In genomic region chr5:103355372-103356300, GRCm38 (mm10) we compare ENCODE assay signal across 8 mouse cellular contexts.
DNase-seq lines count a peak whose midpoint lies in the region; ATAC-seq and TF ChIP-seq lines count a peak whose summit lies in the region.

No protein-coding gene starts in this region.

- no peak overlapping the region for H3K4me3 ChIP-seq in bone marrow macrophage, adult 2 months (ENCODE audit: insufficient read depth, low read length)
- H3K4me3 ChIP-seq in forebrain, embryonic 13.5 days = peak overlapping the region; percentile 14
- peak overlapping the region; percentile 14; the same call in 1 of the 2 replicates for H3K4me3 ChIP-seq in hindbrain, embryonic 14.5 days (replicated peaks; ENCODE audit: low read length)
- peak overlapping the region; percentile 19 for H3K4me3 ChIP-seq in limb, embryonic 12.5 days (replicated peaks)
- H3K4me3 ChIP-seq in myocyte = no peak overlapping the region

- TF ChIP-seq CTCF in bone marrow macrophage, adult 2 months (IDR thresholded peaks at IDR 0.05; ENCODE audit: low read depth, low read length) = peak; percentile 53; the same call in 1 of the 2 replicates

- no peaks in the 10 kb centered on the region for H3K4me1 ChIP-seq in bone marrow macrophage, adult 2 months (ENCODE audit: control insufficient read depth, insufficient read depth, low read length)
- H3K4me1 ChIP-seq in forebrain, embryonic 13.5 days = peaks cover 3% of the 10 kb centered on the region; the same call in 1 of the 2 replicates
- no peaks in the 10 kb centered on the region for H3K4me1 ChIP-seq in hindbrain, embryonic 14.5 days (replicated peaks; ENCODE audit: control insufficient read depth, insufficient read depth, low read length)
- H3K4me1 ChIP-seq in limb, embryonic 12.5 days (replicated peaks) = no peaks in the 10 kb centered on the region

- no peak for ATAC-seq in forebrain, embryonic 13.5 days
- ATAC-seq in hindbrain, embryonic 14.5 days (ENCODE audit: low FRiP score) = peak; percentile 43; the same call in 1 of the 2 replicates
- no peak for ATAC-seq in limb, embryonic 12.5 days (ENCODE audit: insufficient number of reproducible peaks, insufficient read depth, low FRiP score, low TSS enrichment, low read depth)

- WGBS in forebrain, embryonic 13.5 days = 29% methylated on average over 21 of the region's 21 CpGs
- 8% methylated on average over 21 of the region's 21 CpGs for WGBS in hindbrain, embryonic 14.5 days
- WGBS in limb, embryonic 12.5 days = 46% methylated on average over 21 of the region's 21 CpGs

- peak; percentile 54 to 72 for DNase-seq in right cerebral cortex, postnatal 10 days (ENCODE audit: low spot score in 2 of 2)
- DNase-seq in right cerebral cortex, postnatal 14 days = no peak
- peak; percentile 92 for DNase-seq in hindbrain, embryonic 14.5 days (ENCODE audit: low spot score)
- no peak for DNase-seq in spleen, adult 18-20 months

- no peak for TF ChIP-seq POLR2A in bone marrow macrophage, adult 2 months (IDR thresholded peaks at IDR 0.05; ENCODE audit: borderline replicate concordance, low read depth, low read length)
- TF ChIP-seq POLR2A in myocyte (IDR thresholded peaks at IDR 0.05; ENCODE audit: insufficient read length, low read depth) = no peak

- no peaks in the 10 kb centered on the region for H3K36me3 ChIP-seq in forebrain, embryonic 13.5 days (ENCODE audit: poor library complexity, severe bottlenecking)
- no peaks in the 10 kb centered on the region for H3K36me3 ChIP-seq in hindbrain, embryonic 14.5 days (replicated peaks; ENCODE audit: control insufficient read depth, insufficient read depth)
- no peaks in the 10 kb centered on the region for H3K36me3 ChIP-seq in limb, embryonic 12.5 days
- H3K36me3 ChIP-seq in myocyte (ENCODE audit: control insufficient read depth, insufficient read depth) = no peaks in the 10 kb centered on the region

- no peak overlapping the region for H3K9ac ChIP-seq in forebrain, embryonic 13.5 days
- peak overlapping the region; percentile 29 for H3K9ac ChIP-seq in hindbrain, embryonic 14.5 days
- no peak overlapping the region; the same call in 1 of the 2 replicates for H3K9ac ChIP-seq in limb, embryonic 12.5 days (replicated peaks)

- H3K79me2 ChIP-seq in myocyte (ENCODE audit: control insufficient read depth, insufficient read depth) = no peaks in the 10 kb centered on the region

- H3K9me3 ChIP-seq in forebrain, embryonic 13.5 days (replicated peaks) = peaks cover 12% of the 10 kb centered on the region
- peaks cover 7% of the 10 kb centered on the region; the same call in 1 of the 2 replicates for H3K9me3 ChIP-seq in hindbrain, embryonic 14.5 days (ENCODE audit: control insufficient read depth, low read length)
- H3K9me3 ChIP-seq in limb, embryonic 12.5 days = peaks cover 10% of the 10 kb centered on the region; the same call in 1 of the 2 replicates

- no peak overlapping the region for H3ac ChIP-seq in myocyte (ENCODE audit: control insufficient read depth, insufficient read length)

- 0 out of 2 replicates have a peak, but pooled peaks cover 5% of the 10 kb centered on the region for H3K27me3 ChIP-seq in forebrain, embryonic 13.5 days
- no peaks in the 10 kb centered on the region for H3K27me3 ChIP-seq in hindbrain, embryonic 14.5 days (ENCODE audit: control insufficient read depth, insufficient read depth, low read length)
- H3K27me3 ChIP-seq in limb, embryonic 12.5 days = no peaks in the 10 kb centered on the region
- H3K27me3 ChIP-seq in myocyte (ENCODE audit: control insufficient read depth, insufficient read depth, insufficient read length) = no peaks in the 10 kb centered on the region

- peak overlapping the region; percentile 44 for H3K4me2 ChIP-seq in forebrain, embryonic 13.5 days
- peak overlapping the region; percentile 53 for H3K4me2 ChIP-seq in hindbrain, embryonic 14.5 days (replicated peaks)
- H3K4me2 ChIP-seq in limb, embryonic 12.5 days = peak overlapping the region; percentile 38
- H3K4me2 ChIP-seq in myocyte (ENCODE audit: low read depth) = peak overlapping the region; percentile 67

- H3K27ac ChIP-seq in bone marrow macrophage, adult 2 months (ENCODE audit: insufficient read depth, low read depth, low read length) = no peak overlapping the region
- no peak overlapping the region for H3K27ac ChIP-seq in forebrain, embryonic 13.5 days
- no peak overlapping the region for H3K27ac ChIP-seq in hindbrain, embryonic 14.5 days
- no peak overlapping the region for H3K27ac ChIP-seq in limb, embryonic 12.5 days

TF ChIP-seq in myocyte, 11 proteins besides CTCF, POLR2A, EP300 and RAD21:
- no peak for TF ChIP-seq TCF3 (IDR thresholded peaks at IDR 0.05; ENCODE audit: insufficient read length, low read depth)
- no peak for TF ChIP-seq CEBPB (IDR thresholded peaks at IDR 0.05; ENCODE audit: insufficient read depth, poor library complexity, severe bottlenecking)
- no peak for TF ChIP-seq USF1 (IDR thresholded peaks at IDR 0.05; ENCODE audit: low read depth)
- no peak for TF ChIP-seq TCF12 (IDR thresholded peaks at IDR 0.05; ENCODE audit: insufficient read depth, poor library complexity, severe bottlenecking)
- no peak for TF ChIP-seq MYOG (IDR thresholded peaks at IDR 0.05; ENCODE audit: control insufficient read depth in 1 of 3, insufficient read depth in 1 of 3, insufficient read length in 2 of 3, low read depth in 2 of 3)

Comparison
In these comparisons a context has a peak if more than half of its experiments do, and no peak if none do; other contexts are left out.
1. DNase-seq: peak in right cerebral cortex, postnatal 10 days (2 of 2) and hindbrain, embryonic 14.5 days (single experiment); none in right cerebral cortex, postnatal 14 days (single experiment) and spleen, adult 18-20 months (0 of 2).
2. H3K4me3 ChIP-seq: peak in forebrain, embryonic 13.5 days (single experiment), hindbrain, embryonic 14.5 days (single experiment) and limb, embryonic 12.5 days (single experiment); none in bone marrow macrophage, adult 2 months (single experiment) and myocyte (single experiment).
3. Peak in every context shown above with its lines, with median percentiles within 50 percentile points of each other: H3K4me2 ChIP-seq.